Mouse (Mus musculus) large intestine, adult 2 months (tissue): Measurements from ENCODE around the gene Mettl14. TPM values are rescaled to one million over a fixed set of nuclear protein-coding genes. Genes with fewer than 3 reads are reported as not detected.
A peak's percentile ranks its signal among the peaks of the same experiment; 100 is the strongest.
"Not testable (repeated sequence)": the region's sequence is repeated elsewhere in the genome, so short reads cannot be mapped to it uniquely, and the experiment has no call there.

Experiments used
- DNase-seq: peaks from one replicate; pipeline ENCODE4 v3.0.0-alpha.2; 2012; ENCODE audit warnings: low read depth, low spot score
- WGBS: fragments of 180-500 bp; shearing (Covaris S2); methylation state at CpG from one replicate; pipeline ENCODE4 v1.1.7; 2018; 5-methylcytosine and 5-hydroxymethylcytosine counted together
- polyA plus RNA-seq: library from polyadenylated mRNA; depleted of rRNA; stranded (reverse); fragments of >200 nt; gene quantifications from 2 replicates; pipeline ENCODE4 v1.2.3, GENCODE M21; 2012

Gene Mettl14
- polyA plus RNA-seq, 1 experiment, result 3.1 TPM

- 90% methylated on average over 5 of the region's 5 CpGs for WGBS
- DNase-seq, result no peak
These were observed 15.0 kb downstream of the Mettl14 start for GRCm38 (mm10) chr3:123370927-123371326.

- WGBS, result 76% methylated on average over 12 of the region's 12 CpGs
- DNase-seq, result no peak
These were observed 16.7 kb downstream of the Mettl14 start for GRCm38 (mm10) chr3:123369161-123369560.

- DNase-seq, result not testable (repeated sequence)
- WGBS, result 81% methylated on average over 2 of the region's 2 CpGs
These were observed 19.1 kb downstream of the Mettl14 start for GRCm38 (mm10) chr3:123366820-123367219.

GRCm38 (mm10) chr3:123356377-123356991, 29.4 kb downstream of the Mettl14 start:
- DNase-seq, result no peak
- 63% methylated on average over 4 of the region's 4 CpGs for WGBS

DNA sequence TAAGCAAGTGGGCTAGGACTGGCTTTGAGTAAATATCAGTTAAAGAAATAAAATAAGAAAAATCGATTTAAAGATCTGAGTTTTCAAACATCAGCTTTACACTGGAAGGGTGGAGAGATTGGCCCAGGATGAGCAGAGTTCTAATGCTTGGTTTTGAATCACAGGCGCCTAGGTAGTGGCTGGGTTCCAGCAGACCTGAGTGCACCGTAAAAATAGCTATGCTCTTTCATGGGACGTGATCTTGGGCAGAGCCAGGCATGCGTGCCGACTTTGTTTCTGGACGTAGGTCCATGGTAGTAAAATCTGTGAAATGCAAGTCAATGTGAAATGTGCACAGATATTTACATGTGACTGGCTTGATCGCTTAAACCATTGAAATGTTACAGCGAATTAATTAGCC, 31.5 kb downstream of the Mettl14 start:
- no peak for DNase-seq
- WGBS, result 88% methylated on average over 9 of the region's 9 CpGs

DNA sequence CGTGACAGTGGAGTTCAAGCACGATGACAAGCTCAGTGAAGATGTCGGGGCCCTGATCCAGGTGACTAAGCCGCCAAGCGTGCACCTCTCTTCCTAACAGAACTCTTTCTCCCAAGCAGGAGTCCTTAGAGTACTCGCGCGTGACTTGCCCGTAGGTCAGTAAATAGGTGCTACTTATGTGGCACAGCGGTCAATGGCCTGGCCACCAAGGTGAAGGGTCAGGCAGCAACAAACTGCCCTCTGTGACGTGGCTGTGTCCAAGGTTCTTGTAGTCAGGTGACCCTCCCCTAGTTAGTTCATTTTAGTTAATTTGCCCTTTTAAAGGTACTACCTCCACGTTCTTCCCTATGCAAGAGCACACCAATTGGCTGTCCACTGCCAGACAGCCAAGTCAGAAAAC, 32.2 kb downstream of the Mettl14 start:
- WGBS, result 92% methylated on average over 12 of the region's 12 CpGs
- DNase-seq, result no peak

- WGBS, result 58% methylated on average over 6 of the region's 6 CpGs
- DNase-seq, result no peak
These were observed 32.7 kb downstream of the Mettl14 start for GRCm38 (mm10) chr3:123353183-123353582.

DNA sequence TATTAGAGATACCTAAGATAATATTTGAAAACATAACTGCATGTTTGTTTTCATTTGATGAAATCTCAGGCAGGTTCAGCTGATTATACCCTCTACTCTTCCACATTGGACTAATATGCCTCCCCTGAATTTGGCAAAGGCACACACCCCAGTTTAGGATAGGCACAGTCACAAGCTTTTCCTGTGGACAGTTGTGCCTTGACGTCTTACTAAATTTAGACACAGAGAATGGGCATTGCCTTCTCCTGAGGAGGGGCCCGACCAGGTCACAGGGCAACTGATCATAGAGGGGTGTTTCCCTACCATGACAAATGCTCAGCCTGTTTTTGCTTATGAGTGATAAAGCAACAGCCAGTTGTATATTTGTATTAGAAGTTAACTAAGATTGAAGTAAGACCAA, 34.4 kb downstream of the Mettl14 start:
- WGBS, result 69% methylated on average over 2 of the region's 2 CpGs
- no peak for DNase-seq

- 71% methylated on average over 8 of the region's 8 CpGs for WGBS
- no peak for DNase-seq
These were observed 35.3 kb downstream of the Mettl14 start for GRCm38 (mm10) chr3:123350602-123351001.

- WGBS, result 78% methylated on average over 12 of the region's 12 CpGs
- no peak for DNase-seq
These were observed 37.7 kb downstream of the Mettl14 start for GRCm38 (mm10) chr3:123348080-123348802.

DNA sequence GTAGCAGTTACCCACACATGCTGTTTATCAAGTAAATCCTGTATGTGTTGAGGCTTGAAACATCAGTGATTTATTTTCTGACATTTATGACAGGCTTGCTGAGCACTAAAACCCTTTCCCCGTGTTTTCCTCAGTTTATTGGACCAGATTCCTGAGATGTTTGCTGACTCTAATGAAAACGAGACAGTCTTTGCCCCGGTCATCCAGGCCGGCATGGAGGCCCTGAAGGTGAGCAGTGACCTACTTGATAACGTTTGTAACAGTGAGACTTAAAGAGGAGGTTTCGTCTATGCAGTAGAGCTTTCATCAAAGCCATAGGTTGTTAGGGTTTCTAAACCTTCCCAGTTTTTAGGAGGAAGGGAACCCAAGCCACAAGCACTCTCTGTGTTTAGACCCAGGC, 42.2 kb downstream of the Mettl14 start:
- DNase-seq, result no peak
- WGBS, result 22% methylated on average over 6 of the region's 6 CpGs

GRCm38 (mm10) chr3:123341049-123341448, 44.9 kb downstream of the Mettl14 start:
- 81% methylated on average over 2 of the region's 2 CpGs for WGBS
- no peak for DNase-seq

GRCm38 (mm10) chr3:123338666-123339195, 47.2 kb downstream of the Mettl14 start:
- 52% methylated on average over 12 of the region's 12 CpGs for WGBS
- no peak for DNase-seq

- DNase-seq, result no peak
- 81% methylated on average over 6 of the region's 6 CpGs for WGBS
These were observed 48.1 kb downstream of the Mettl14 start for GRCm38 (mm10) chr3:123337853-123338252.

GRCm38 (mm10) chr3:123336951-123337350, 49.0 kb downstream of the Mettl14 start:
- 73% methylated on average over 5 of the region's 5 CpGs for WGBS
- no peak for DNase-seq

- 77% methylated on average over 7 of the region's 7 CpGs for WGBS
- no peak for DNase-seq
These were observed 49.5 kb downstream of the Mettl14 start for GRCm38 (mm10) chr3:123336455-123336854.

DNA sequence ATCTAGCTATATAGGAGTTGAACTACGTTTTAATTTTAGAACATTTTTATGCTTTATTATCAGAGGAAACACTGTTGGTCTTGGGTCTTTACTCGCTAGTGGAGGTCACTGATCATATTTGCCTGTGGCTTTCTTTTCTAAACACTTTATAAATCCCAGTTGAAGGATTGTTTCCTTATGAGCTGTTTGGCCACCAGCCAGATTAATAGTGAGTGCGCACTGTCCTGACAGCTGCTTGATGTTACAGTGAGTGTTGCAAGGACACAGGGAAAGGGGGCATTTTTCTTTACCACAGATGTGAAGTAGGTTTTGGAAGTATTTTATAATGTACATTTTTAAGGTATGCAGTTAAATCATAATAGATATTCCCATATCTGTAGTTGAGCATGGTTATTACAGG, 50.4 kb downstream of the Mettl14 start:
- 17% methylated on average over 3 of the region's 3 CpGs for WGBS
- no peak for DNase-seq

DNA sequence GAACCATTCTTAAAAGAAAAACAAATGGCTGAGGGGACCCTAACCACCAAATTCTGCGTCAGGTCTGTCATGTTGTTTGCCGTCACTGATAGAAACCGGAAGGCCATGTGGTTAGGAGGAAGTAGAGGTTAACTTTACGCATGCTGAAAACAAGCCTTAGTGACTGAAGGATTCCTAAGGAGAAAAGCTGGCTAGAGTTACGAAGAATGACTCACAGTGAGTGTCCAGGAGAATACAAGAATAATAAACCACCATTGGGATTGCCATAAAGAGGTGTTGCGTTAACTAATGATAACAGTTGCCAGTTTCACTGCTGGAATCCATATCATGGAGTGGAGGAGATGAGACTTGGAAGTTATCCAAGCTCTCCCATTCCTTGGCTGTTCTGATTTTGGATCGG, 51.0 kb downstream of the Mettl14 start:
- no peak for DNase-seq
- 29% methylated on average over 7 of the region's 7 CpGs for WGBS

- 9% methylated on average over 4 of the region's 4 CpGs for WGBS
- peak; percentile 51 for DNase-seq
These were observed 52.9 kb downstream of the Mettl14 start for GRCm38 (mm10) chr3:123333055-123333424.

GRCm38 (mm10) chr3:123332330-123333054, 53.4 kb downstream of the Mettl14 start:
- 41% methylated on average over 2 of the region's 2 CpGs for WGBS
- no peak for DNase-seq

GRCm38 (mm10) chr3:123330221-123330620, 55.7 kb downstream of the Mettl14 start:
- 83% methylated on average over 4 of the region's 4 CpGs for WGBS
- DNase-seq, result no peak
